Mouse (Mus musculus): ENCODE data around the gene Ncor1. TPM values are rescaled to one million over a fixed set of nuclear protein-coding genes. Genes with fewer than 3 reads are reported as not detected.

The Ncor1 gene
- polyA plus RNA-seq (2014; fragmentation: Nextera tagmentation; extraction: Ambion mirVana) = 123 and 144 TPM in 2 replicates

- Histone ChIP-seq H3K27ac (ENCODE audit: low read length) (peak within 1 kb of the TSS; percentile 98), H3K27me3 (ENCODE audit: control insufficient read depth, insufficient read depth, low read length) (no peaks in the 10 kb centered on the region), H3K4me1 (ENCODE audit: control insufficient read depth, insufficient read depth, low read length) (peaks cover 6% of the 10 kb centered on the region; the same call in 1 of the 2 replicates), H3K4me2 (replicated peaks; ENCODE audit: low read depth, low read length) (peak within 1 kb of the TSS; percentile 82), H3K9ac (replicated peaks; ENCODE audit: low read depth, low read length) (peak within 1 kb of the TSS; percentile 83), H3K4me3 (ENCODE audit: low read depth, low read length) (peak within 1 kb of the TSS; percentile 99), H3K36me3 (ENCODE audit: control insufficient read depth, insufficient read depth, low read length) (no peaks in the 10 kb centered on the region), H3K9me3 (ENCODE audit: control insufficient read depth, low read depth, low read length) (no peaks in the 10 kb centered on the region)
- peak; percentile 66 for ATAC-seq (ENCODE audit: insufficient number of reproducible peaks, insufficient read depth, low FRiP score, low read depth)
- WGBS = under 1% methylated on average over 33 of the region's 33 CpGs
These were observed at the start of gene Ncor1, which contains the start of gene Pigl for GRCm38 (mm10) chr11:62458276-62458724. Gene Ncor1 (minus strand): TSS chr11:62458541. Gene Pigl (plus strand): TSS chr11:62458460.

- no peak for ATAC-seq (ENCODE audit: insufficient number of reproducible peaks, insufficient read depth, low FRiP score, low read depth)
- no peaks in the 10 kb centered on the region for H3K4me1 ChIP-seq (ENCODE audit: control insufficient read depth, insufficient read depth, low read length)
- 82% methylated on average over 4 of the region's 4 CpGs for WGBS
- no peaks in the 10 kb centered on the region for H3K27me3 ChIP-seq (ENCODE audit: control insufficient read depth, insufficient read depth, low read length)
- H3K27ac ChIP-seq (ENCODE audit: low read length) = no peak overlapping the region
- no peak overlapping the region for H3K4me2 ChIP-seq (replicated peaks; ENCODE audit: low read depth, low read length)
- no peak overlapping the region for H3K4me3 ChIP-seq (ENCODE audit: low read depth, low read length)
- no peaks in the 10 kb centered on the region for H3K36me3 ChIP-seq (ENCODE audit: control insufficient read depth, insufficient read depth, low read length)
- H3K9me3 ChIP-seq (ENCODE audit: control insufficient read depth, low read depth, low read length) = no peaks in the 10 kb centered on the region
- H3K9ac ChIP-seq (replicated peaks; ENCODE audit: low read depth, low read length) = no peak overlapping the region
These were observed 49.3 kb upstream of the Ncor1 start for GRCm38 (mm10) chr11:62507683-62508082.

- H3K36me3 ChIP-seq (ENCODE audit: control insufficient read depth, insufficient read depth, low read length) = no peaks in the 10 kb centered on the region
- H3K9me3 ChIP-seq (ENCODE audit: control insufficient read depth, low read depth, low read length) = no peaks in the 10 kb centered on the region
- 76% methylated on average over 2 of the region's 2 CpGs for WGBS
- no peak overlapping the region for H3K4me2 ChIP-seq (replicated peaks; ENCODE audit: low read depth, low read length)
- peaks cover 3% of the 10 kb centered on the region; the same call in 1 of the 2 replicates for H3K4me1 ChIP-seq (ENCODE audit: control insufficient read depth, insufficient read depth, low read length)
- no peak for ATAC-seq (ENCODE audit: insufficient number of reproducible peaks, insufficient read depth, low FRiP score, low read depth)
- no peak overlapping the region for H3K9ac ChIP-seq (replicated peaks; ENCODE audit: low read depth, low read length)
- H3K27ac ChIP-seq (ENCODE audit: low read length) = no peak overlapping the region
- no peaks in the 10 kb centered on the region for H3K27me3 ChIP-seq (ENCODE audit: control insufficient read depth, insufficient read depth, low read length)
- no peak overlapping the region for H3K4me3 ChIP-seq (ENCODE audit: low read depth, low read length)
These were observed 42.2 kb upstream of the Ncor1 start for GRCm38 (mm10) chr11:62500529-62500928.

- Histone ChIP-seq H3K9ac (replicated peaks; ENCODE audit: low read depth, low read length) (no peak overlapping the region), H3K4me3 (ENCODE audit: low read depth, low read length) (no peak overlapping the region), H3K4me1 (ENCODE audit: control insufficient read depth, insufficient read depth, low read length) (peaks cover 13% of the 10 kb centered on the region), H3K36me3 (ENCODE audit: control insufficient read depth, insufficient read depth, low read length) (no peaks in the 10 kb centered on the region), H3K4me2 (replicated peaks; ENCODE audit: low read depth, low read length) (no peak overlapping the region), H3K9me3 (ENCODE audit: control insufficient read depth, low read depth, low read length) (no peaks in the 10 kb centered on the region), H3K27me3 (ENCODE audit: control insufficient read depth, insufficient read depth, low read length) (no peaks in the 10 kb centered on the region), H3K27ac (ENCODE audit: low read length) (no peak overlapping the region)
- WGBS = 86% methylated on average over 2 of the region's 2 CpGs
- ATAC-seq (ENCODE audit: insufficient number of reproducible peaks, insufficient read depth, low FRiP score, low read depth) = no peak
These were observed 40.5 kb upstream of the Ncor1 start for GRCm38 (mm10) chr11:62498802-62499201.

- no peaks in the 10 kb centered on the region for H3K36me3 ChIP-seq (ENCODE audit: control insufficient read depth, insufficient read depth, low read length)
- no peak for ATAC-seq (ENCODE audit: insufficient number of reproducible peaks, insufficient read depth, low FRiP score, low read depth)
- peaks cover 13% of the 10 kb centered on the region for H3K4me1 ChIP-seq (ENCODE audit: control insufficient read depth, insufficient read depth, low read length)
- no peaks in the 10 kb centered on the region for H3K9me3 ChIP-seq (ENCODE audit: control insufficient read depth, low read depth, low read length)
- H3K4me3 ChIP-seq (ENCODE audit: low read depth, low read length) = no peak overlapping the region
- WGBS = 44% methylated on average over 3 of the region's 3 CpGs
- H3K4me2 ChIP-seq (replicated peaks; ENCODE audit: low read depth, low read length) = no peak overlapping the region
- no peak overlapping the region for H3K9ac ChIP-seq (replicated peaks; ENCODE audit: low read depth, low read length)
- H3K27ac ChIP-seq (ENCODE audit: low read length) = no peak overlapping the region
- H3K27me3 ChIP-seq (ENCODE audit: control insufficient read depth, insufficient read depth, low read length) = no peaks in the 10 kb centered on the region
These were observed 38.8 kb upstream of the Ncor1 start for GRCm38 (mm10) chr11:62497181-62497580.

- H3K27ac ChIP-seq (ENCODE audit: low read length) = no peak overlapping the region
- WGBS = 61% methylated on average over 5 of the region's 5 CpGs
- no peak overlapping the region for H3K4me3 ChIP-seq (ENCODE audit: low read depth, low read length)
- H3K36me3 ChIP-seq (ENCODE audit: control insufficient read depth, insufficient read depth, low read length) = no peaks in the 10 kb centered on the region
- H3K9ac ChIP-seq (replicated peaks; ENCODE audit: low read depth, low read length) = no peak overlapping the region
- no peak for ATAC-seq (ENCODE audit: insufficient number of reproducible peaks, insufficient read depth, low FRiP score, low read depth)
- H3K9me3 ChIP-seq (ENCODE audit: control insufficient read depth, low read depth, low read length) = no peaks in the 10 kb centered on the region
- H3K4me1 ChIP-seq (ENCODE audit: control insufficient read depth, insufficient read depth, low read length) = peaks cover 13% of the 10 kb centered on the region
- H3K27me3 ChIP-seq (ENCODE audit: control insufficient read depth, insufficient read depth, low read length) = no peaks in the 10 kb centered on the region
- H3K4me2 ChIP-seq (replicated peaks; ENCODE audit: low read depth, low read length) = no peak overlapping the region
These were observed 37.9 kb upstream of the Ncor1 start for GRCm38 (mm10) chr11:62496151-62496715.

- H3K4me2 ChIP-seq (replicated peaks; ENCODE audit: low read depth, low read length) = 0 out of 2 replicates have a peak overlapping the region, but pooled peaks have one; percentile 7
- no peak overlapping the region; the same call in 1 of the 2 replicates for H3K9ac ChIP-seq (replicated peaks; ENCODE audit: low read depth, low read length)
- ATAC-seq (ENCODE audit: insufficient number of reproducible peaks, insufficient read depth, low FRiP score, low read depth) = peak; percentile 80; the same call in 1 of the 2 replicates
- no peaks in the 10 kb centered on the region for H3K9me3 ChIP-seq (ENCODE audit: control insufficient read depth, low read depth, low read length)
- no peaks in the 10 kb centered on the region for H3K36me3 ChIP-seq (ENCODE audit: control insufficient read depth, insufficient read depth, low read length)
- H3K27ac ChIP-seq (ENCODE audit: low read length) = peak overlapping the region; percentile 87
- WGBS = 19% methylated on average over 9 of the region's 10 CpGs
- peaks cover 13% of the 10 kb centered on the region for H3K4me1 ChIP-seq (ENCODE audit: control insufficient read depth, insufficient read depth, low read length)
- H3K27me3 ChIP-seq (ENCODE audit: control insufficient read depth, insufficient read depth, low read length) = no peaks in the 10 kb centered on the region
- no peak overlapping the region for H3K4me3 ChIP-seq (ENCODE audit: low read depth, low read length)
These were observed 37.0 kb upstream of the Ncor1 start for GRCm38 (mm10) chr11:62495276-62495801.

GRCm38 (mm10) chr11:62494754-62495275, 36.5 kb upstream of the Ncor1 start:
- no peaks in the 10 kb centered on the region for H3K27me3 ChIP-seq (ENCODE audit: control insufficient read depth, insufficient read depth, low read length)
- H3K36me3 ChIP-seq (ENCODE audit: control insufficient read depth, insufficient read depth, low read length) = no peaks in the 10 kb centered on the region
- no peak overlapping the region for H3K4me3 ChIP-seq (ENCODE audit: low read depth, low read length)
- peak; percentile 75; the same call in 1 of the 2 replicates for ATAC-seq (ENCODE audit: insufficient number of reproducible peaks, insufficient read depth, low FRiP score, low read depth)
- no peak overlapping the region; the same call in 1 of the 2 replicates for H3K9ac ChIP-seq (replicated peaks; ENCODE audit: low read depth, low read length)
- no peaks in the 10 kb centered on the region for H3K9me3 ChIP-seq (ENCODE audit: control insufficient read depth, low read depth, low read length)
- 0 out of 2 replicates have a peak overlapping the region, but pooled peaks have one; percentile 7 for H3K4me2 ChIP-seq (replicated peaks; ENCODE audit: low read depth, low read length)
- peaks cover 13% of the 10 kb centered on the region for H3K4me1 ChIP-seq (ENCODE audit: control insufficient read depth, insufficient read depth, low read length)
- WGBS = 4% methylated on average over 6 of the region's 6 CpGs
- H3K27ac ChIP-seq (ENCODE audit: low read length) = peak overlapping the region; percentile 87

Data from stomach, embryonic 14.5 days (tissue).